Mouse (Mus musculus): Measurements from ENCODE around the gene Hvcn1. TPM values are rescaled to one million over a fixed set of nuclear protein-coding genes. Genes with fewer than 3 reads are reported as not detected.
A peak's percentile ranks its signal among the peaks of the same experiment; 100 is the strongest.

The Hvcn1 gene
- polyA plus RNA-seq, 1 experiment from 2014 or later, result 6.1 TPM

GRCm38 (mm10) chr5:122278946-122279345 is 72.3 kb downstream of the Hvcn1 start:
- Histone ChIP-seq H3K4me2 (replicated peaks; ENCODE audit: low read depth, low read length) (no peak overlapping the region), H3K36me3 (ENCODE audit: control insufficient read depth, insufficient read depth, low read length) (no peaks in the 10 kb centered on the region), H3K27ac (ENCODE audit: low read depth, low read length) (no peak overlapping the region), H3K4me3 (ENCODE audit: low read depth, low read length) (no peak overlapping the region), H3K27me3 (ENCODE audit: control insufficient read depth, insufficient read depth, low read length) (no peaks in the 10 kb centered on the region), H3K4me1 (replicated peaks; ENCODE audit: control insufficient read depth, insufficient read depth, low read length) (no peaks in the 10 kb centered on the region), H3K9me3 (ENCODE audit: control insufficient read depth, low read length) (no peaks in the 10 kb centered on the region), H3K9ac (ENCODE audit: low read depth, low read length) (no peak overlapping the region)
- ATAC-seq (ENCODE audit: low FRiP score) (no peak), DNase-seq (ENCODE audit: low spot score) (no peak)
- WGBS, result 86% methylated on average over 7 of the region's 7 CpGs

DNA sequence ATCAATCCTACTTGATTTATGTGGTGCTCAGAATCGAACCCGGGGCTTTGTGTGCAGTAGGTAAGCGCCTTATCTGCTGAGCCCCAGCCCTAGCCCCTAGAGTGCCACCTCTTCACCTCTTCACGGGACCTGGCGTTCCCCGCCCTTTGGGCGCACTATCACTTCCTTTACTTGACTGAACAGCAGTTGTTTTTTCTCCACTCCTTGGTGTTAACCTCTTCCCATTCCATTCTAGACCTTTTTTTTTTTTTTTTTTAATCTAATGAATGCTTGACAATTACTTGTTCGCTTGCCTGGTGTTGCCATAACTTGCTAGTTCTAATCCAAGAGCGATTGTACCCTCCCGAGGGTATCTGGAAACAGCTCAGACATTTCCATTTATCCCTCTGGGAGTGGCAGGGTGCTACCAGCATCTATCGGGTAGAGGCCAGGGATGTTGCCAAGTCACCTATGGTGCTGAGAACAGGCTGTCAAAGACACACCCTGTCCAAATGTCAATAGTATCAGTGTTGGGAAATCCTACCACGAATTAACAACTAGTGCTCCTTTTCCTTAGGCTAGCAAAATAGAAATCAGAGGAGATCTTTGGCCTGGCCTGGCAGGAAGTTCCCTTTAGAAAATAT is 73.3 kb downstream of the Hvcn1 start:
- ATAC-seq (ENCODE audit: low FRiP score) (no peak), DNase-seq (ENCODE audit: low spot score) (no peak)
- H3K9me3 ChIP-seq (ENCODE audit: control insufficient read depth, low read length), result no peaks in the 10 kb centered on the region
- H3K27ac ChIP-seq (ENCODE audit: low read depth, low read length), result no peak overlapping the region
- H3K4me1 ChIP-seq (replicated peaks; ENCODE audit: control insufficient read depth, insufficient read depth, low read length), result no peaks in the 10 kb centered on the region
- H3K27me3 ChIP-seq (ENCODE audit: control insufficient read depth, insufficient read depth, low read length), result no peaks in the 10 kb centered on the region
- H3K36me3 ChIP-seq (ENCODE audit: control insufficient read depth, insufficient read depth, low read length), result no peaks in the 10 kb centered on the region
- WGBS, result 87% methylated on average over 12 of the region's 12 CpGs
- H3K4me3 ChIP-seq (ENCODE audit: low read depth, low read length), result no peak overlapping the region
- H3K9ac ChIP-seq (ENCODE audit: low read depth, low read length), result no peak overlapping the region
- no peak overlapping the region for H3K4me2 ChIP-seq (replicated peaks; ENCODE audit: low read depth, low read length)

DNA sequence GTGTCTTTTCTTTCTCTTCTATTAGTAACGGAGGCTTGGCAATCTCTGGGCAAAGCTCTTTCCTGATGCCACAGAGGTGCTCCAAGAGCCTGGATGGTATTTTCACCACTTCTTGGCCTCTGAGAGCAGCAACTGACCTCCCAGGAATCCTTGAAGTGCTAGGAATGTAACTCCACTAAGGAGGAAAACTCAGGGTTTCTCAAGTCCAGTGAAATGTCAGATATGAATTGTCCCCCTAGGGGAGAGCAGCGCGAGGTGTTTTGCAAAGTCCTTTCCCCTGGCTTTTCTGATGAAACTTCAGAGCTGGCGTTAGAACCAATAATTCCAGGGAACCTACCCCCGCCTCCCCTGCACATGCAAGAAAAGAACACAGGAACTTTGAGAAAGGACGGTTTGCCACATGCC is 73.8 kb downstream of the Hvcn1 start:
- 57% methylated on average over 6 of the region's 6 CpGs for WGBS
- Histone ChIP-seq H3K9me3 (ENCODE audit: control insufficient read depth, low read length) (no peaks in the 10 kb centered on the region), H3K4me2 (replicated peaks; ENCODE audit: low read depth, low read length) (no peak overlapping the region), H3K9ac (ENCODE audit: low read depth, low read length) (no peak overlapping the region), H3K36me3 (ENCODE audit: control insufficient read depth, insufficient read depth, low read length) (no peaks in the 10 kb centered on the region), H3K27me3 (ENCODE audit: control insufficient read depth, insufficient read depth, low read length) (no peaks in the 10 kb centered on the region), H3K4me1 (replicated peaks; ENCODE audit: control insufficient read depth, insufficient read depth, low read length) (no peaks in the 10 kb centered on the region; the same call in 1 of the 2 replicates), H3K27ac (ENCODE audit: low read depth, low read length) (no peak overlapping the region), H3K4me3 (ENCODE audit: low read depth, low read length) (no peak overlapping the region)
- DNase-seq (ENCODE audit: low spot score), result no peak
- no peak for ATAC-seq (ENCODE audit: low FRiP score)

DNA sequence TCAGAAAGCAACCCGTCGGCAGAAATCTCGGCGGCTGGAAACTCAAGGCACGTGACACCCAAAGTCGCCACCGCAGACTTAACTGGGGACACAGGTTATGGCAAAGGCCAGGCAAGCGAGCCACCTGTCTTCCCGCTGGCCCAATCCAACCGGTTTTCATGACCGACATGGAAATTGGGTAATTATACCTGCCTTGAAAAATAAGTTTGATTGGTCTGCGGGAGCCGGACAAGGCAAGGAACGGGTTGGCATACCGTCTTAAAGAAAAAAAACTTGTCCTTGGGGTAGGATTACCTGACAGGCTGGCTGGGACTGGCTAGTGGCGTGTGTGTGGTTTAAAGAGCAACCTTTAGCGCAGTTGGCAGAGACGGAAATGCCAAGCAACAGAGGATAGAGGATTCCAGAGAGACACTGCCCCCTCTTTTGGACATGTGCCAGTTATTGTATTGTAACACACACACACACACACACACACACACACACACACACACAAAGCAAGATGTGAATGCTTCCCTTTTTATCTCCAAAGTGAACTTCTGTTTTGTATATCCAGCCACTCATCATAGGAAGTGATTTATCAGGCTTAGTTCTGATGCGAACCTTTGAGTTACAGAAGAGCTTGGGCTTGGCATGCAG is 74.3 kb downstream of the Hvcn1 start:
- 44% methylated on average over 19 of the region's 19 CpGs for WGBS
- H3K27me3 ChIP-seq (ENCODE audit: control insufficient read depth, insufficient read depth, low read length), result no peaks in the 10 kb centered on the region
- no peak overlapping the region for H3K4me3 ChIP-seq (ENCODE audit: low read depth, low read length)
- H3K4me1 ChIP-seq (replicated peaks; ENCODE audit: control insufficient read depth, insufficient read depth, low read length), result peaks cover 3% of the 10 kb centered on the region; the same call in 1 of the 2 replicates
- no peak for ATAC-seq (ENCODE audit: low FRiP score)
- H3K27ac ChIP-seq (ENCODE audit: low read depth, low read length), result no peak overlapping the region
- DNase-seq (ENCODE audit: low spot score), result no peak
- H3K4me2 ChIP-seq (replicated peaks; ENCODE audit: low read depth, low read length), result no peak overlapping the region
- no peaks in the 10 kb centered on the region for H3K36me3 ChIP-seq (ENCODE audit: control insufficient read depth, insufficient read depth, low read length)
- no peaks in the 10 kb centered on the region for H3K9me3 ChIP-seq (ENCODE audit: control insufficient read depth, low read length)
- no peak overlapping the region for H3K9ac ChIP-seq (ENCODE audit: low read depth, low read length)

DNA sequence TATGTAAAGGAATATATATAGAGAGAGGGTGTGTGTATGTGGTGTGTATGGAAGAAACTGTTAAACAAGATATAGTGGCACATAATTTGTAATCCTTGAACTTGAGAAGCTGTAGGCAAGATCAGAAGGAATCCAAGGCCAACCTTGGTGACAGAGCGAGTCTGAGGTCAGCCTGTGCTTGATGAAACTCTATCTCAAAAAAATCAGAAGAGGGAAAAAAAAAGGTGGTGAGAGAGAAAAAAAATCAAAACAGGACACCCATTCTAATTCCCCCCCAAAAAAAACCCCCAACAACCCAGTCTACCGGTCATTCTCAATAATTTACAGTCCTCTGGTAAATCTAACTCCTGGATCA is 77.2 kb downstream of the Hvcn1 start:
- Histone ChIP-seq H3K27me3 (ENCODE audit: control insufficient read depth, insufficient read depth, low read length) (no peaks in the 10 kb centered on the region), H3K27ac (ENCODE audit: low read depth, low read length) (no peak overlapping the region), H3K36me3 (ENCODE audit: control insufficient read depth, insufficient read depth, low read length) (no peaks in the 10 kb centered on the region), H3K4me3 (ENCODE audit: low read depth, low read length) (peak overlapping the region; percentile 95), H3K9me3 (ENCODE audit: control insufficient read depth, low read length) (no peaks in the 10 kb centered on the region), H3K9ac (ENCODE audit: low read depth, low read length) (no peak overlapping the region), H3K4me2 (replicated peaks; ENCODE audit: low read depth, low read length) (no peak overlapping the region), H3K4me1 (replicated peaks; ENCODE audit: control insufficient read depth, insufficient read depth, low read length) (peaks cover 3% of the 10 kb centered on the region; the same call in 1 of the 2 replicates)
- WGBS, result 22% methylated on average over 2 of the region's 2 CpGs
- DNase-seq (ENCODE audit: low spot score) (no peak), ATAC-seq (ENCODE audit: low FRiP score) (no peak)

DNA sequence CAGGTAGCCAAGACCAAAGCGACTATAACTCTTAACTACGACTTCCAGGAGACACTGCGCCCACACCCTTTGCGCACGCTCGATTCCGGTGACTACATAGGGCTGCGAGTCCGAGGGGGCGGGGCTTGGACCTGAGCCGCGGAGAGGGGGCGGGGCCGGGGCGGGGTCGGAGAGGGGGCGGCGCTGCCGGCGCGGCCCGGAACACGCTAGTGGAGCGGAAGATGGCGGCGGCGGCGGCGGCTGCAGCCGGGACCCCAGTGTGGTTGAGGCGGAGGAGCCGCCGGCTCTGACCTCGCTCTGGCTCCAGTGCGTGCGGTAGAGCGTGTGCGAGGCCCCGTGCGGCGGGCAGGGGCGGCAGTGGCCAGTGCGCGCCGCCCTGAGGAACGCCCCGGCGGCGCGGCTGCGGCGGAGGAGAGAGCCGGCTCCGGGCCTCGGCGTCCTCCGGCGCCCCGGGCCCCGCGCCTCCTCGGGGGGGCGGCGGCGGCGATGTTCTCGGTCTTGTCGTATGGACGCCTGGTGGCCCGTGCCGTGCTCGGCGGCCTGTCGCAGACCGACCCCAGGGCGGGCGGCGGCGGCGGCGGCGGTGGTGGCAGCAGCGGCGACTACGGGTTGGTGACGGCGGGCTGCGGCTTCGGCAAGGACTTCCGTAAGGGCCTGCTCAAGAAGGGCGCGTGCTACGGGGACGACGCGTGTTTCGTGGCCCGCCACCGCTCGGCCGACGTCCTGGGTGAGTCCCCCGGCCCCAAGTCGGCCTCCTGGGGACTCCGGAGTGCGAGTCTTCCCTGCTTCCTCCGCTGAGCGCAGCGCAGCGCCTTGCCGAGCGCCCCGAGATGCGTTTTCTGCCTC is 77.8 kb downstream of the Hvcn1 start, which contains the start of gene Pptc7:
Gene Pptc7 (plus strand): TSS at position 183 of the 846 bp plus-strand sequence.
- Histone ChIP-seq H3K9me3 (ENCODE audit: control insufficient read depth, low read length) (no peaks in the 10 kb centered on the region), H3K9ac (ENCODE audit: low read depth, low read length) (peak within 1 kb of the TSS; percentile 92), H3K4me3 (ENCODE audit: low read depth, low read length) (peak within 1 kb of the TSS; percentile 95), H3K36me3 (ENCODE audit: control insufficient read depth, insufficient read depth, low read length) (no peaks in the 10 kb centered on the region), H3K4me1 (replicated peaks; ENCODE audit: control insufficient read depth, insufficient read depth, low read length) (peaks cover 3% of the 10 kb centered on the region; the same call in 1 of the 2 replicates), H3K27ac (ENCODE audit: low read depth, low read length) (peak within 1 kb of the TSS; percentile 72), H3K4me2 (replicated peaks; ENCODE audit: low read depth, low read length) (peak within 1 kb of the TSS; percentile 97), H3K27me3 (ENCODE audit: control insufficient read depth, insufficient read depth, low read length) (no peaks in the 10 kb centered on the region)
- ATAC-seq (ENCODE audit: low FRiP score) (peak; percentile 92), DNase-seq (ENCODE audit: low spot score) (peak; percentile 94)
- under 1% methylated on average over 73 of the region's 114 CpGs for WGBS

DNA sequence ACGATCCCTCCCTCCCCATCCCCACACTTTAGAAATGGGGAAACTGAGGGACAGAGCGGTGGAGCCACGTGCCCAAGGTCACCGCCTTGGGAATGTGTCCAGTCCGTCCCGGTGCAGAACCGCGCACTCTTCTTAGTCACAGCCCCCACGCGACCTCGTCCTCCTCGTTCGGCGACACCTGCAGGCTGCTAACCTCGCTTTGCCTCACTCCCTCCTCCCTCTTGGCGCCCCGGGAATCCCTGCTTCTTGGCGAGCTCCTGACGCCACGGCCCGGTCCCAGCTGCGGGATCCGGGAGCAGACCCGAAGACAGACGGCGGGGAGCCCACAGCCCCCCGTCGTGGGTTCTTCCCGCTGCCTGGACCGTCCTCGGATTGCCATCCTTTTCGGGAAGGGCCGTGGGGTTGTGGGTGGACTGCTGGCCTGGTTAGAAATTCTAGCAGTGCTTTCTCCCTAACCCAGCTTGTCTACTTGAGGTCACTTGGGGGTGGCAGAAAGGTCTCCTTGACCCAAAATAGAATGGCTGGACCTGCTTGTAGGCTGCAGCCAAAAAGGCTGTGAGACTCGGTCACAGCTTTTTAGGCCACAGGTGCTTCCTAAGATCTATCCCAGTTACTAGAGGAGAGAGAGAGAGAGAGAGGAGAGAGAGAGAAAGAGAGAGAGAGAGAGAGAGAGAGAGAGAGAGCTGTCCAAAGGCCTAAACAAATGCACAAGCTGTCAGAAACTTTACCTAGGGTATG is 78.6 kb downstream of the Hvcn1 start:
- DNase-seq (ENCODE audit: low spot score) (no peak), ATAC-seq (ENCODE audit: low FRiP score) (peak; percentile 41)
- H3K9ac ChIP-seq (ENCODE audit: low read depth, low read length), result peak overlapping the region; percentile 92
- H3K4me1 ChIP-seq (replicated peaks; ENCODE audit: control insufficient read depth, insufficient read depth, low read length), result peaks cover 3% of the 10 kb centered on the region; the same call in 1 of the 2 replicates
- no peaks in the 10 kb centered on the region for H3K36me3 ChIP-seq (ENCODE audit: control insufficient read depth, insufficient read depth, low read length)
- peak overlapping the region; percentile 72; the same call in 1 of the 2 replicates for H3K27ac ChIP-seq (ENCODE audit: low read depth, low read length)
- H3K9me3 ChIP-seq (ENCODE audit: control insufficient read depth, low read length), result no peaks in the 10 kb centered on the region
- 1% methylated on average over 34 of the region's 34 CpGs for WGBS
- peak overlapping the region; percentile 97 for H3K4me2 ChIP-seq (replicated peaks; ENCODE audit: low read depth, low read length)
- peak overlapping the region; percentile 95 for H3K4me3 ChIP-seq (ENCODE audit: low read depth, low read length)
- H3K27me3 ChIP-seq (ENCODE audit: control insufficient read depth, insufficient read depth, low read length), result no peaks in the 10 kb centered on the region

DNA sequence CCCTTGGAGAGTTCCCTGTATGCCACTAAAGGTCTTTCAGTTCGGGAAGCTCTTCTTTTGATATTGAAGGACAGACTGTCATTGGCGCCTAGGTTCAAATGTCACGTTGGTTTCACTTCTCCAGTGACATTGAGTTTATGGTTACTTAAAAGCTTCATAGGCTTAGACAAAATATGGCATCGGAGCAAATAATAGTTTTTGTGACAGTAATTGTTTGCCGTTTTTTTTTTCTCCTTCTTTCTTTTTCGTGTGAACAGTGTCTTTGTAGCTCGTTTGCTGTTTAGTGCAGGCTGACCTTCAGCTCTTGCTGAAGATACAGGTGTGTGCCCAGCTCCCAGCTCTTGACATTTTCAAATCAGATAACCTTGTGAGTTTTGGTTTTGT is 79.2 kb downstream of the Hvcn1 start:
- no peak for DNase-seq (ENCODE audit: low spot score)
- Histone ChIP-seq H3K9ac (ENCODE audit: low read depth, low read length) (no peak overlapping the region), H3K36me3 (ENCODE audit: control insufficient read depth, insufficient read depth, low read length) (no peaks in the 10 kb centered on the region), H3K4me1 (replicated peaks; ENCODE audit: control insufficient read depth, insufficient read depth, low read length) (peaks cover 3% of the 10 kb centered on the region; the same call in 1 of the 2 replicates), H3K27ac (ENCODE audit: low read depth, low read length) (no peak overlapping the region), H3K9me3 (ENCODE audit: control insufficient read depth, low read length) (no peaks in the 10 kb centered on the region), H3K27me3 (ENCODE audit: control insufficient read depth, insufficient read depth, low read length) (no peaks in the 10 kb centered on the region), H3K4me2 (replicated peaks; ENCODE audit: low read depth, low read length) (peak overlapping the region; percentile 97), H3K4me3 (ENCODE audit: low read depth, low read length) (peak overlapping the region; percentile 95; the same call in 1 of the 2 replicates)
- ATAC-seq (ENCODE audit: low FRiP score), result no peak
- WGBS, result 65% methylated on average over 7 of the region's 7 CpGs

All from hindbrain, embryonic 11.5 days (tissue).